Mouse (Mus musculus) gastrocnemius, postnatal 25 days (tissue): Measurements from ENCODE around the gene Pnliprp2. TPM values are rescaled to one million over a fixed set of nuclear protein-coding genes. Genes with fewer than 3 reads are reported as not detected.

Source experiments
- DNase-seq: peaks from one replicate; pipeline ENCODE4 v3.0.0; 2022
- total RNA-seq, 2 experiments: library from RNA; stranded (reverse); gene quantifications; 1 replicate in 1 of 2; 2 replicates in 1 of 2; pipeline ENCODE4 v1.2.3; 2021

Gene Pnliprp2
- total RNA-seq, 2 experiments from 2014 or later, result not detected

DNA sequence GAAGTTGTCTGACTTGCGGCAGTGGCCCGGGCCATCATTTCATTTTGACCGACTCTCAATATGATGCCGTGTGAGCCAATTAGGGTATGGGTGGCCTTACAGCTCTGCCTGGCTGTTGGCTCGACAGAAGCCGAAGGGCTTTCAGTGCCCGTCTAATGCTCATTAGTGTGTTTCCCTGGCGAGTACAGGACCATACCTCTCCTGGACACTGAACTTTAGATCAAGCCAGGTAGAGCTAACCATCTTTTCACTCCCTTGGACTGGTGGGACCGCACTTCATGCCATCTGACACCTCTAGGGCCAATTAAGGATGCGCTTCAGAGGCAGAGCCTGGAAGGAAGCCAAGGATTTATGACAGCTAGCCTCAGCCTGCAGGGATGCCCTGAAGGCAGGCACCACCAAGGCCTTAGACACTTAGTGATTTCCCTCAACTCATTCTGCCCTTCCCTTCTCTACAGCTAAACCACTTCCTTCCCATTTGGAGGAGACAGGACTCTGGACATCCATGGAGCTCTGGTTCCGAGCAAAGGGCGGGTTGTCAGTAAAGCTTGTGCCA is 35.7 kb downstream of the Pnliprp2 start:
- DNase-seq, result no peak

DNA sequence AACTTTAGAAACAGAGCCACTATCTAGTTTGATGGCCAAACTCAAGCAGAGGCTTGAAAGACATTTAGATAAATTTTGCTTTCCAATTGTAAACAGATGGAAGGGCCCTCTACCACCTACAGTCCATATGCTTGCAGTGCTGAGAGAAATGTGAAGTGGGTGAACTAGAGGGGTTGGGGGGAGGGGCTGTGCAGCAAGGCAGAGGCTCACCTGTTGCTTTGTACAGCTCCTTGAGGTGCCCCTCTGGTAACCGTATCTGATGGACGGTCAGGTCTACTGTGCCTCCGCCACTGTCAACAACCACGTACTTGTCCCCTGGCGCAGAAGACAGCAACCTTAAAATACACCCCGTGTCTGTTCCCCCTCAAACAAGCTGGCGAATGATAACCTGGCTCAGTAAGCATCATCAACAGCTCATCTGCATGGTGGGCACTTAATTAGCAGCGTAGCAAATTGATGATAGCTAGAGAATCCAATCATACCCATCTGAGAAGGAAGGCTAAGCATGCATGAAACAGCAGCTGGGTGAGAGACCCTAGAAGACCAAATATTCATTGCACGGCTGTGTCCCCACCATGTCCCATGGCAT is 45.8 kb downstream of the Pnliprp2 start:
- DNase-seq, result no peak

DNA sequence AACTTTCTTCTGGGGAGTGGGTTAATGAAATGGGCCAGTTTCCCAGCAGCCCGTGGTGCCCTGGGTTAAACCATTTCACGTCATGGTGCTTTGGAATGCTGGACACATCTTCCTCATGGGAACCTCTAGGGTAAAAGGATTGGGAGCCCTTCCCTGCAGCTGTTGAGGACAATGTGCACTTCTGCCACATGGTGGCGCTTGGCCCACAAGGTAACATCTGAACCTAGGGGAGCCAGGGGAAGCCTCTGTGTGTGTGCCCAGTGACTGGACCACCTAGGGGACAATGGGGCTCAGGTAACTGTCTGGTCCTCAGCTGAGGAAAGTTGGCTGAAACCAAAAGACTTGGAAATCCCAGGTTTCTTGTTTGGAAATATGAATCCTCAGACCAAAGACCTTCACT is 46.8 kb downstream of the Pnliprp2 start:
- DNase-seq, result peak; percentile 52

- DNase-seq, result no peak
Measured at GRCm38 (mm10) chr19:58808864-58809263, 49.3 kb downstream of the Pnliprp2 start.

DNA sequence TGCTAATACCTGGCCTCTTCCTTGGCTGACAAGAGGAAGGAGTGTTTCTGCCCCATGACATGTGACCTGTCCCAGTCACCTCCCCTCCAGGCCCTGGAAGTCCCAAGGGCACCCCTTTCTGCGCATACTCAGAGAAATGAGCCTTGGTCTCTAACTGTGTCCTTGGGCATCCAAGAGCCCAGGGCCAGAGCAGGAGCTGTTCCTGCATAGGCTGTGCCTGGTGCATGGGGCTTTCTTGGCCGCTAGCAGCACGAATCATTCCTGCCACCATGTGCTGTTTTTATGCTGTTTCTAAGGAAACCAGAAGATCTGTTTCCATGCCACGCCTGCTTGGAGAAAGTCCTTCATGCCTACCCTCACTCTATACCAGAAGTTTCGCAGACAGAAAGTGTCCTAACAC is 51.0 kb downstream of the Pnliprp2 start:
- no peak for DNase-seq

DNA sequence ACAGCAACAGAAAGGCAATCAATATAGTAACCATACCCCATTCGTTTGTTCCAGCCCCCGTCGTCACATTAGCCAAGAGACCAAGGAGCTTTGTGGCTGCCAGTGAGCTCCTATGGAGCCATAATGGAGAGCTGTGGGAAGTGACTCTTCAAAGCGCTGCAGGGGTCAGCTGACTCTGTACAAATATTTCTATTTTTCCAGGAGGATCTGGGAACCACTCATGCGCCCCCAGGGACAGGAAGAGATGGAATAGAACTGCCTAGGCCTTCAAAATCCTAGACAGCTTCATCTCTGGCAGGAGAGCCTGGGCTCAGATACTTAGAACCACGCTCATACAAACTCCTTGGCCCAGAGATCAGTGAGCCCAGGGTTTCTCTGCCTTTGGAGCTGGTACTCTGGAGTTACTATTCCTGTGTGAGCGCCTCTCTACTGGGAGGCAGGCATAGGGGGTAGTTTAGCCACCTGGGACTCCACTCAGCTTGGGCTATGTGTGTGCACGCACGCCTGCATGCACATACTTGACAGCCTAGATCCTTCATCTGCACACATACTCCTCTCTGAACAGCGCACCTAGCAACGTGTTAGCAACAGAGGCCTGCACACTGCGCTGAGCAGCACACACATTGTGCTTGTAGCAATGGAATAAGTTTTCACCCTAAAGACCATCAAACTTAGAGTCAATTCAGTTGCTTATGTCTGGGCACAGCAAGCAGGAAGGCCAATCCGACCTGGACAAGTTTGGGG is 55.8 kb downstream of the Pnliprp2 start:
- no peak for DNase-seq

DNA sequence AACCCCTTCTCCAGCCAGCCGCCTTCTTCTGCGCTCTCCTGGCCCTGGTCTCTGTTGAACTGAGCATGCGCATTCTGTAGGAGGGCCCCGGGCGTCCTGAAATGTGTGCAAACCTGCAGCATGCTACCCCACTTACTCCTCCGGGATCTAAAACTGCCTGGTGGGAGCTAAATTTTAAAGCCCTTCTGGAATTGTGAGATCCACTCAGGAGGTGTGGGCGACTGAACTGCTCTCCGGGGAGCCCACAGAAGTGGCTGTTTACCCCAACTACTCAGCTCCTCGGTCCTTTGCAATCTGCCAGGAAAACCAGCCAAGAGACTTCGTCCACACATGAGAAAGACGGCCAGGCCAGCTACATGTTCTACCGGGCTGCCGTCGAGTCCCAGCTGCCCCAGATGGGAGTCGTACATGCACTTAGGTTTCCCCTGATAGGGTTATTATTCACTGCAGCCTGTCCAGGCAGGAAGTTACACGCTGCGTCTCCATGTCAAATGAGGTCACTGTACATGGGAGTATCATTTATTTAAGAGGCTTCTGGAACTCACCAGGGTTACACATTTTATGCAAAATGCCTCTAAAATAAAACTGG is 57.0 kb downstream of the Pnliprp2 start:
- peak; percentile 70 for DNase-seq

DNA sequence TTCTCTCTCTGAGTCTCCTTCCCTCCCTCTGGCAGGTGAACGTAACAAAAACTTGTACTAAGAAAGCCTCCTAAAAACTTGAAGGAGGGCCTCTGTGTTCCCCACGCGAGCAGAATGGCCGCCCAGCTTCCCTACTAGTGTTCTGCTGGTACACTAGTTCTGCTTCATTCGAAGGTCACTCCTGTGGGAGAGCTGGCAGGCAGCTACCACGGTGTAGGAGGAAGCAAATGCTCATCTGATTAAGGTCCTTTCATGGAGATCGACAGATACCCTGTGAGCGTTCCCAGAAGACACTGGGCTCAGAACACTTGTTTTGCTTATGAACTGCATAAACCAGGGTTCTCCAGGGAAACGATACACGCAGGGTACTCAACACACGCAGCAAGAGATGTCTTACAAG is 57.9 kb downstream of the Pnliprp2 start:
- DNase-seq, result no peak

GRCm38 (mm10) chr19:58818571-58819415 is 59.3 kb downstream of the Pnliprp2 start:
- DNase-seq, result no peak

DNA sequence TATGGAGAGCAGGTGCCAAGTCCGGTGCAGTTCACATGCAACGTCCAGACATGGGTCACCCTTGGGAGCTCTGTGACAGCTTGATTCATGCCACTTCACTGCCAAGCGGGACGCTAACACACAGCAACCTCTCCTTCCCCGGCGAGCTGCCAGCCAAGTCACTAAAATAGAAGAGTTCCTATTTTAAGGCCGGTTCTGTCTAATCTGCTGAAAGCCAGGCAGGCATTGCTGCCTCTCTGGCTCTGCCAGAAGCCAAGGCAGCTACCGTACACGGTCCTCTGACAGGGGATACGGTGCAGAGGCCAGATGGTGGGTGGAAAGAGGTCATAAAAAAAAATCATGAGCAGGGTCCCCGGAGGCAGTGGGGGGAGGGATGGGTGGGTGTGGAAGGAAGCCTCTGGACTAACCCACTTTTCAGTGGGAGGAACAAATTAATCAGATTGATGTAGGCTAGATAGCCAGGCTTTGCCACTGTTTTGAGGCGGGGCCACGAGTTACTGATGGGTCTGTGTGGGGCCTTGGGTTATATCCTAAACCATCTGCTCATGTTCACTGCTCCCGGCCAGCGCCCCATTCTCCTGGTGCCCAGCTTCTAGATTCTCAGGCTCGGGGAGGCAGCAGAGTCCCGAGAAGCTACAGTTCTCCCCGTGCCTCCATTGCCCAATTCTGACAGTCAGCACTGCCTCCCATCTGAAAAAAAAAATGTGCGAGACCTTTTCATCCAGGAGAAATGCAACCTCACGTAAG is 63.1 kb downstream of the Pnliprp2 start:
- DNase-seq, result peak; percentile 83

DNA sequence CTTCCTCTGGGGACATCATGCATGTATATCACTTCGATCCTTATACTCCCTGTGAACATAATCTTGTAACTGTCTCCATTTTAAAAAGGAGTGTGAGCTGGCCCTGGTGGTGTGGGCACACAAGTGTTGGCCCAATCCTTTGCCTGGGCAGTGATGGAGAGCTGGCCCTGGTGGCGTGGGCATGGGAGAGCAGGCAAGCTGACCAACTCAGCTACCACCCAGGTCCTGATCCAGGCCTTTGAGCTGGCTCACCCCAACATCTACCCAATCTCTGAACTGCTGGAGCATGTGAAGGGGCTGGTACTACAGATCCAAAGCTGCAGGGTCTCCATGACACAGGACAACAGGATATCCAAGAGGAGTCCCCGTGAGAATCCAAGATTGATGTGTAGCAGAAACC is 63.8 kb downstream of the Pnliprp2 start:
- DNase-seq, result no peak

DNA sequence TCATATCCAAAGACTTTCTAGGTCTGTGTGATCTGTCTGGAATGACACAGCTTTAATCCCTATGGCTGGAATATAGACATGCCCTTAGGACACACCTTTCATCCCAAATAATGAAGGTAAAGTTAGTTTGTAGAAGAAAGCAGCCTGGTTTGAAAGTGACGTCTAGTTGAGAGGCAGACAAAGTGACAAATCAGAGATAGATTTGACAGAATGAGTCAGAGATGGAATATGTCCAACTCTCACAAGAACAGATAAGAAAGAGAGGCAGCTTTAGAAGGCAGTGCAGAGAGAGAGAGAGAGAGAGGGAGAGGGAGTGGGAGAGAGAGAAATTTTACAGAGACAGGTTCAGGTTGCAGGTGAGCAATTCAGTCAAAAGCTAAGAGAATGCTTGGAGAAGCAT is 64.8 kb downstream of the Pnliprp2 start:
- no peak for DNase-seq

Other genes with a start within 250 kb of the Pnliprp2 start
- gene Ccdc172, start 247.7 kb upstream of the Pnliprp2 start, total RNA-seq, result not detected
- not detected for gene Pnlip, start 107.2 kb upstream of the Pnliprp2 start, total RNA-seq
- gene Pnliprp1, start 30.8 kb upstream of the Pnliprp2 start, total RNA-seq, result not detected
- gene 1700019N19Rik, start 34.7 kb downstream of the Pnliprp2 start, total RNA-seq, result not detected
- gene Eno4, start 183.7 kb downstream of the Pnliprp2 start, total RNA-seq, result not detected
- 1 to 10 TPM; 7.0 to 7.8 TPM for gene Hspa12a, start 183.9 kb downstream of the Pnliprp2 start, total RNA-seq